Mouse (Mus musculus): ENCODE measurements around the gene Manea. TPM values are rescaled to one million over a fixed set of nuclear protein-coding genes. Genes with fewer than 3 reads are reported as not detected.
"Not testable (repeated sequence)": the region's sequence is repeated elsewhere in the genome, so short reads cannot be mapped to it uniquely, and the experiment has no call there.

The Manea gene
- polyA plus RNA-seq, 1 experiment from 2014 or later, result 11.6 TPM

DNA sequence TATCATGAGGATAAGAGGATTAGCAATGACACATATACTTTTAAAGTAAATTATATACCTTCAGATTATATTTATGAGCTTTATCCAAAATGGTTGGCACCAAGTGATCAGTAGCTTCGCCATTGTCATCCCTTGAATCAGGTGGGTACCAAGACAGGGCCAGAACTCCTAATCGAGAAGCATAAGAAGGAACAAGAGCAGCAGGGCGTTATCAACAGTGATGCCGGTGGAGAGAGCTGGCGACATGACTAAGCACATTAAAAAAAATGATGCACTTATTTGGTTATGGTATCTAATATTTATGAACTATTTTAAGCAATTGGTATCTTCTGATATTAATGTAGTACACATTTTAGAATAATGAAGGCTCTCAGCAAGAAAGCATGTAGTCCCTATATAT lies 10.1 kb downstream of the Manea start:
- Histone ChIP-seq H3K27me3 (replicated peaks; ENCODE audit: control insufficient read depth, insufficient read depth, low read length) (no peaks in the 10 kb centered on the region), H3K9me3 (ENCODE audit: control insufficient read depth, low read length) (no peaks in the 10 kb centered on the region), H3K9ac (ENCODE audit: low read depth, low read length) (no peak overlapping the region), H3K27ac (ENCODE audit: low read depth, low read length) (no peak overlapping the region), H3K4me3 (ENCODE audit: low read depth, low read length) (no peak overlapping the region), H3K36me3 (ENCODE audit: control insufficient read depth, insufficient read depth, low read length) (0 out of 2 replicates have a peak, but pooled peaks cover 3% of the 10 kb centered on the region), H3K4me1 (replicated peaks; ENCODE audit: control insufficient read depth, insufficient read depth, low read length) (no peaks in the 10 kb centered on the region), H3K4me2 (no peak overlapping the region)
- WGBS, result 89% methylated on average over 5 of the region's 5 CpGs
- DNase-seq (ENCODE audit: low spot score), result no peak
- no peak for ATAC-seq (replicated peaks; ENCODE audit: low FRiP score)

GRCm38 (mm10) chr4:26304731-26305130 lies 42.0 kb downstream of the Manea start:
- H3K27me3 ChIP-seq (replicated peaks; ENCODE audit: control insufficient read depth, insufficient read depth, low read length), result not testable (repeated sequence)
- 78% methylated on average over 1 of the region's 1 CpGs for WGBS

DNA sequence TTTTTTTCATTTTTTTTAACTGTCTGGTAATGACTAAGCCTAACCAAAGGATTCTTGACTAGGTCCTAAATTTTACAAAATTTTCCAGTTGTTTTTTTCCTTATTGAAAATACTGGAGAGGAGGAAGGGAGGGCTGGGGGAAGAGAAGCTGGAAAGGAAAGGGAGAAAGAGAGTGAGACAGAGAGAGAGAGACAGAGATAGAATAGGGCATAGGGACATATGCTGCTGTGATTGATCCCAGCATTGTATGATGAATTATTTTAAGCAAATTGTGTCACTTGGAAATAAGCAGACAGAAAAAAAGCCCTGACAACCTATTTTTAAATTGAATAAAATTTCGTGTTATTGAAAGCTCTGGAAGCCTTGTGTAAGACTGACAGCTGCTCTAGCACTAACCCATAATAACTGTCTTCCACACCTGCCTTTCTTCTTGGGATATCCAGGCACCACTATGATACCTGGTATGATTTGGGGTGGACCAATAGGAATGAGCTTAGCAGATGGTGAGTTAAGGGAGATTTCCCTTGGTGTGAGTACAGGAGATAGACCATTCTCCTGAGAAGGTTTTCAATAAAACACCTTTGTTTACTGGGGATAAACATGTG lies 69.5 kb downstream of the Manea start:
- no peaks in the 10 kb centered on the region for H3K9me3 ChIP-seq (ENCODE audit: control insufficient read depth, low read length)
- H3K27ac ChIP-seq (ENCODE audit: low read depth, low read length), result no peak overlapping the region
- H3K9ac ChIP-seq (ENCODE audit: low read depth, low read length), result no peak overlapping the region
- no peaks in the 10 kb centered on the region for H3K27me3 ChIP-seq (replicated peaks; ENCODE audit: control insufficient read depth, insufficient read depth, low read length)
- no peak overlapping the region for H3K4me2 ChIP-seq
- no peak overlapping the region for H3K4me3 ChIP-seq (ENCODE audit: low read depth, low read length)
- no peaks in the 10 kb centered on the region for H3K36me3 ChIP-seq (ENCODE audit: control insufficient read depth, insufficient read depth, low read length)
- no peak for DNase-seq (ENCODE audit: low spot score)
- H3K4me1 ChIP-seq (replicated peaks; ENCODE audit: control insufficient read depth, insufficient read depth, low read length), result no peaks in the 10 kb centered on the region
- WGBS, result 35% methylated on average over 1 of the region's 1 CpGs
- ATAC-seq (replicated peaks; ENCODE audit: low FRiP score), result no peak

More at GRCm38 (mm10) chr4:26304731-26305130, 42.0 kb downstream of the Manea start:
- H3K4me1 ChIP-seq (replicated peaks; ENCODE audit: control insufficient read depth, insufficient read depth, low read length); H3K36me3 ChIP-seq (ENCODE audit: control insufficient read depth, insufficient read depth, low read length); ATAC-seq (replicated peaks; ENCODE audit: low FRiP score); H3K27ac ChIP-seq (ENCODE audit: low read depth, low read length); H3K9ac ChIP-seq (ENCODE audit: low read depth, low read length); H3K4me2 ChIP-seq; H3K4me3 ChIP-seq (ENCODE audit: low read depth, low read length); H3K9me3 ChIP-seq (ENCODE audit: control insufficient read depth, low read length); DNase-seq (ENCODE audit: low spot score): not testable (repeated sequence)

DNA sequence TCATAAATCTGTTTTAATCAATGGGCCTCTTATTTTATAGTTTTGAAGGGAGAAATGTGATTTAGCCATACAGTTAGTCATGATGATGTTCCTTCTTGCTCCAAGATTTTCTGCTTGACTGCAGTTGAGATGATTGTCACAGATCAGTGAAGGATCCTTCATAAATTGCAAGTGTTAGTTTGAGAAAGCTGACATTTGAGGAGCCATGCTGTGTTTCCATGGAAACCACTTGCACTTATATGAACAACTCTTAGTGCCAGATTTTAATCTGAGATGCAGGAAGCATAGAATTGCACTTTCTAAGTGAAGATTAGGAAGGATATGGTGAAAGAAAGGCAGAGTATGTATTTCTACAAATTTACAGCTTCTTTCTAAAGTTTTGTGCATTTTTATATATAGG lies 70.4 kb downstream of the Manea start:
- no peak for DNase-seq (ENCODE audit: low spot score)
- H3K27ac ChIP-seq (ENCODE audit: low read depth, low read length), result no peak overlapping the region
- H3K9ac ChIP-seq (ENCODE audit: low read depth, low read length), result no peak overlapping the region
- H3K4me1 ChIP-seq (replicated peaks; ENCODE audit: control insufficient read depth, insufficient read depth, low read length), result no peaks in the 10 kb centered on the region
- no peaks in the 10 kb centered on the region for H3K9me3 ChIP-seq (ENCODE audit: control insufficient read depth, low read length)
- H3K4me2 ChIP-seq, result no peak overlapping the region
- H3K27me3 ChIP-seq (replicated peaks; ENCODE audit: control insufficient read depth, insufficient read depth, low read length), result no peaks in the 10 kb centered on the region
- no peak overlapping the region for H3K4me3 ChIP-seq (ENCODE audit: low read depth, low read length)
- no peaks in the 10 kb centered on the region for H3K36me3 ChIP-seq (ENCODE audit: control insufficient read depth, insufficient read depth, low read length)
- ATAC-seq (replicated peaks; ENCODE audit: low FRiP score), result no peak

DNA sequence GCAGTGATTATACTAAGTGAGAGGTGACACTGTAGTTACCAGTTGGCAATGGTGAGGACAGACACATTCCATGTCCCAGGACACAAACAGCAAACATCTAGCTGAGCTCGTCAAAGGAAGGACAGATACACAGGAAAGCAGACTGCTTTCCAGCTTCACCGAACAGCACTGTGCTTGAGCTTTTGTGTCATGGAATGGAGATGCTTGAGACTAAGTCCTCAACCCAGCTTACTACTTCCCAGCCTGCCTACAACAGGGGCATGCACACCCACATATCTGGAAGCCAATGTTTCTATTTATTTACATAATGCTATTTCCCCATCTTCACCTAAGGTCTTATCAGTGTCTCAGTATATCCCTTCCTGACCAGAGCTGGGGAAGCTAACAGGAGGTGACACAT lies 70.9 kb downstream of the Manea start:
- no peak for DNase-seq (ENCODE audit: low spot score)
- Histone ChIP-seq H3K9me3 (ENCODE audit: control insufficient read depth, low read length) (no peaks in the 10 kb centered on the region), H3K4me2 (no peak overlapping the region), H3K27me3 (replicated peaks; ENCODE audit: control insufficient read depth, insufficient read depth, low read length) (no peaks in the 10 kb centered on the region), H3K4me3 (ENCODE audit: low read depth, low read length) (no peak overlapping the region), H3K9ac (ENCODE audit: low read depth, low read length) (no peak overlapping the region), H3K36me3 (ENCODE audit: control insufficient read depth, insufficient read depth, low read length) (no peaks in the 10 kb centered on the region), H3K27ac (ENCODE audit: low read depth, low read length) (no peak overlapping the region), H3K4me1 (replicated peaks; ENCODE audit: control insufficient read depth, insufficient read depth, low read length) (no peaks in the 10 kb centered on the region)
- no peak for ATAC-seq (replicated peaks; ENCODE audit: low FRiP score)
- WGBS, result 85% methylated on average over 2 of the region's 2 CpGs

All from liver, embryonic 11.5 days (tissue).